Mouse (Mus musculus) urinary bladder, postnatal 0 days (tissue): ENCODE results near the gene Gm5157. TPM values are rescaled to one million over a fixed set of nuclear protein-coding genes. Genes with fewer than 3 reads are reported as not detected.

Experiments
- polyA plus RNA-seq: library from polyadenylated mRNA; unstranded; fragments of >200 nt; fragmentation: Nextera tagmentation; extraction: Ambion mirVana; gene quantifications from 2 replicates; pipeline ENCODE4 v1.2.1, GENCODE M21; 2015

Gm5157 gene
- not detected in 2 replicates for polyA plus RNA-seq

DNA sequence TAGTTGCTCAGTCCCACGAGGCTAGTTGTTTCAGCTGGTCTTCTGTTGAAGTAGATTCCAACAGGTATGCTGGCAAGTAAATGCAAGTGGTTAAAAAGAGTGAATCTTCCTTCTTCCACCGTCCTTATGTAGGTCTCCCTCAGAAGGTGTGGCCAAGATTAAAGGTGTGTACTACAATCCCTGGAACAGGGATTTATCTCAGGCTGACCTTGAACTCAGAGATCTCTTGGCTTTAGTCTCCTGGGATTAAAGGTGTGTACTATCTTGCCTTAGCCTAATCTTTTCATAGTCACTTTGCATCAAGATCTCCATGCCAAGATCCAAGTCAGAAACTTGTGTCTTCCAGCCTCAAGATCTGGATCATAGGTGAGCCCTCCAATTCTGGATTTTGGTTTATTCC, at the start of gene Gm5157:
Gm5157 (minus strand) TSS at position 101 of the 400 bp plus-strand sequence.

DNA sequence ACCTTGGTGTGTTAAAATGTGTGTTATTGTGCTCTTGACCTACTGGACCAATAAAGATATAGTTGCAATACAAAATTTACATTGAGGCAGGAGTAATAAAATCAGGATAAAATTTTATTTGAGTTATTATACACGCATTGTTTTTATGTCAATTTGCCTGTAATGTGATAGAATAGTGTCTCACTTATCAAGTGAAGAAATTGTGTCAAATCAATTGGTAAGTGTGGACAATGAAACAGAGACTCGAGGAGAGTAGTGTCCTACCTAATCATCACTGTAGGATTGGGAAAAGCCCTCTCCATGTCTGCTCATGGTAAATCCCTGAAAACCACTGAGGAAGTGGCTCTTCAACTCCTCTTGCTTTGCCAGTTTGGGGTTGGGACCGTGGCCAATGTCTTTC, 28.3 kb downstream of the Gm5157 start, which contains the start of gene Vmn1r123:
Vmn1r123 (plus strand) TSS at position 301 of the 400 bp plus-strand sequence.

Other genes with a start within 250 kb of the Gm5157 start
- not detected in 2 replicates for gene Vmn1r119, start 178.0 kb downstream of the Gm5157 start, polyA plus RNA-seq
- gene Vmn1r120, start 136.6 kb downstream of the Gm5157 start, polyA plus RNA-seq, result not detected in 2 replicates
- not detected in 2 replicates for gene Vmn1r121, start 91.9 kb downstream of the Gm5157 start, polyA plus RNA-seq
- gene Vmn1r122, start 56.3 kb downstream of the Gm5157 start, polyA plus RNA-seq, result not detected in 2 replicates
- gene Vmn1r123, start 28.2 kb downstream of the Gm5157 start, polyA plus RNA-seq, result not detected in 2 replicates
- gene Vmn1r124, start 70.2 kb upstream of the Gm5157 start, polyA plus RNA-seq, result not detected in 2 replicates
- gene Vmn1r125, start 81.8 kb upstream of the Gm5157 start, polyA plus RNA-seq, result not detected in 2 replicates
- gene Vmn1r126, start 111.0 kb upstream of the Gm5157 start, polyA plus RNA-seq, result not detected in 2 replicates
- gene Vmn1r127, start 129.4 kb upstream of the Gm5157 start, polyA plus RNA-seq, result not detected in 2 replicates
- not detected in 2 replicates for gene Vmn1r128, start 158.9 kb upstream of the Gm5157 start, polyA plus RNA-seq
- not detected in 2 replicates for gene Vmn1r129, start 170.9 kb upstream of the Gm5157 start, polyA plus RNA-seq
- not detected in 2 replicates for gene Gm6882, start 242.3 kb upstream of the Gm5157 start, polyA plus RNA-seq